Mouse (Mus musculus) erythroblast, embryonic 14.5 days (primary cell): Measurements from ENCODE around the gene Dhx37.

ENCODE experiments used
- GATA1 ChIP-seq: IDR thresholded peaks from 2 replicates; pipeline ENCODE4 v1.6.1; 2012; ENCODE audit warnings: low read length, inconsistent platforms, mixed read lengths
- TAL1 ChIP-seq: IDR thresholded peaks from 3 replicates; pipeline ENCODE4 v1.6.1; 2012; ENCODE audit warnings: low read length, inconsistent platforms, mixed read lengths

- TF ChIP-seq TAL1 (no peak), GATA1 (no peak)
Measured at GRCm38 (mm10) chr5:125389579-125390441, 44.1 kb downstream of the Dhx37 start, which contains the start of gene Ubc.
